Mouse (Mus musculus) megakaryocyte, embryonic 14.5 days (primary cell): ENCODE data around the gene Col4a2.

Experiments
- FLI1 ChIP-seq: IDR thresholded peaks from 2 replicates; pipeline ENCODE4 v1.6.1; 2012; ENCODE audit warnings: low read length, inconsistent platforms, mixed read lengths
- GATA1 ChIP-seq: IDR thresholded peaks from 3 replicates; pipeline ENCODE4 v1.6.1; 2012; ENCODE audit warnings: mixed read lengths, low read length, inconsistent platforms, borderline replicate concordance

DNA sequence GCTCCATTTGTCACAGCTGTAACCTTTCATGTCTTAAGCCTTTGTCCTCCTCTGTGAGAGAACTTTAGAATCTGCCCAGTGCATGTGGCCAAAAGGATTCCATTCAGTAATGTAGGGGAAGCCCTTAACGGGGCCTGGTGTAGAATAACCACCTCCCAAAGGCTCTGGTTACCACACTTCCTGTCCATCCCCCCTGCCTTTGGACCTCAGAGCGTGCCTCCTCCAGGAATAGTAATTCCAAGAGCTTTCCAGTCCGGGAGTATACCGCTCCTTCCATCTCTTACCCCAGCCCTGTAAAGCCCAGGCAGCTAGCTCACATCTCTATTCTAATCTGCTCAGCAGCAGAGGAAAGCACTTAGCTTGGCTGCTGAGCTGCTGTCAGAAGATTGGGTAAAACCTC, 14.7 kb downstream of the Col4a2 start:
- no peak for TF ChIP-seq FLI1
- TF ChIP-seq GATA1, result no peak
